Mouse (Mus musculus) cerebellum, postnatal 14 days (tissue): ENCODE measurements around the gene Slc35e2.
"Not testable (repeated sequence)": the region's sequence is repeated elsewhere in the genome, so short reads cannot be mapped to it uniquely, and the experiment has no call there.

ENCODE experiments used
- DNase-seq, 2 experiments: peaks; one replicate each; pipeline ENCODE4 v3.0.0; 2021; ENCODE audit warnings: mixed read lengths in 2 of 2

Slc35e2 gene

DNA sequence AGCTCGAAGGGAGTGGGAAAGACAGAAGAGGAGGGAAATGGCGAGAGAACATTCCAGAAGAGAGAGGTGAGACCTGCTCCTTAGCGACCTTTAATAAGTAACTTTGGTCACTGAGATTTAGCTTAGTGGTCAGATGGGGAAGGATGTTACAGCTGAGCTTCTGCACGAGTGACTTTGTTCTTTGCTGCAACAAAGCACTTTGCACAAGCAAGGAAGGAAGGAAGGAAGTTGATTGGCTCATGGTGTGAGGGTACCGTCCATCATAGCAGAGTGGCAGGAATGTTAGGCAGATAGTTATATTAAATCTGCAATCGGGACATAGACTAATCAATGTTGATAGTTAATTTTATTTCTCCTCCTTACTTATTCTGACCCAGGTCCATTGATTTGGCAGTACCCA is 29.1 kb downstream of the Slc35e2 start:
- DNase-seq = no peak

DNA sequence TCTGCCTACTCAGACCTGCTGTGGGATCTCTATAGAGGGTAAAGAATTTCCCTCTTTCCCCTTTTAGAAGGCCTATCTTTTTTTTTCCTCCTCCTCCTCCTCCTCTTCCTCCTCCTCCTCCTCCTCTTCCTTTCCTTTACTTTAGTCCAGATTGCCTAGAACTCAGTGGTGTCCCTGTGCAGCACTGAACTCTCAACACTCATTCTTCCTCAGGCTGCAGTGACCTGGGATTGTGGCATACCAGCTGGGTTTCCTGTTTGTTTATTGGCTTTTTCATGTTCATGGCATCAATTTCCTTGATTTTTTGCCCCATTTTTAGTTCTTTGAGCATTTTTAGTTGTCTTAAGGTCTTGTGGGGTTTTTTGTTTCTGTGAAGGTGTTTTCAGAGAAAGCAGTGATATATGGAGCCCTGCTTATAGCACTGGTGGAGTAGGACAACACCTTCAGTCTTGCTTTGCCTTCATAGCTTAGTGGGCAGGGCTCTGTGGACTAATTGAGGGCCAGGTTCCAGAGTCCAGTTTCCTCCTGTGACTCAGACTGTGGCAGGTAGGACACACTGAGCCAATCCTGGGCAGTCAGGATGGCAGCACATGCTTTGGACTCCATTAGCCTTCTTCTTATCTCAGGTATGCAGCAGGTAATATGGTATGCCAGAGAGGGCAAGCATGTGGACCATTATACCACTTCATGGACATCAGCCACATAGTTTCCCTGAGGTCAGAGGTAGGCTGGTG is 34.7 kb downstream of the Slc35e2 start:
- DNase-seq = no peak

DNA sequence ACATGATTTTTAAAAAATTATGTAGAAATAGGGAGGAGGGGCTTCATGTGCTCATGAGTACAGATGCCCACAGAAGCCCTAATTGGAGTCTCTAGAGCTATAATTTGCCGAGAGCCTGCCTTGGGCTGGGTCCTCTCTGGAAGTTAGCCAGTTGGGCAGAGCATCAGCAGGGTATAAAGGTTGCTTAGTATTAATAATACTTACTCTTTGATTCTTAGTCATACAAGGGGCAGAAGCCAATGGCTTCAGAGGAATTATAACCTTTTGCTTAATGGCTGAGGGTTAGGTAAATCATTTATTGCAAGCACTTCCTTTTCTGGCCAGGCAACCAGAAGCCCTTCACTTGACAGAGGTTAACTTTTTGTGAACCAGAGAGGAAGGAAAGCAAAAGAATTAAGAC is 42.3 kb downstream of the Slc35e2 start:
- no peak for DNase-seq

DNA sequence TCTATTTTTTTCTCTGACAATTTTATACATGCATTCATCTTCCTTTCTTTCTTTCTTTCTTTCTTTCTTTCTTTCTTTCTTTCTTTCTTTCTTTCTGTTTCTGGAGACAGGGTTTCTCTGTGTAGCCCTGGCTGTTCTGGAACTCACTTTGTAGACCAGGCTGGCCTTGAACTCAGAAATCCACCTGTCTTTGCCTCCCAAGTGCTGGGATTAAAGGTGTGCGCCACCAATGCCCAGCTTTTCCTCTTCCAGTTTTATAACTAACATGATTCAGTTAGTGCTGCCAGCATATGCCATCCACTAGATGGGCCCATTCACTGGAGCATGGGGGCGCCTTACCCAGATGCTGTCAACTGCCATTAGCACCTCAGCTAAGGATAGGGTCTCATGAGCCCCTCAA is 44.1 kb downstream of the Slc35e2 start, which contains the start of gene Gm10563:
TSS of gene Gm10563 (minus strand) at position 101 of the 400 bp plus-strand sequence.
- not testable (repeated sequence) for DNase-seq

DNA sequence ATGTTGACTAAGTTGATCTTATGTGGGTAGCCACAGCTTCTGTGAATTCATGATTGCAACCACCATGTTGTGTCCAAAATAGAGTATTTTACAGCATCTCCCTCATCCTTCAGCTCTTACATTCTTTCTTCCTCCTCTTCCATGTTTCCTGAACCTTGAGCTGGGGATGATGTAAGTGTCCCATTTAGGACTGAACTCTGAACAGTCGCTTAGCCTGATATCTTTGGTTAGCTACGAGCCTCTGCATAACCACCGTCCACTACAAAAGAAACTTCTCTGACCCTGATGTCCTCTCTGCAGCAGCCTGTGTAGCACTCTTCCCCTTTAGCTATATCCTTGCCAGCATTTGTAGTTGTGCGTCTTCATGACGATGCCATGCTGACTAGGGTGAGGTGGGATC is 44.5 kb downstream of the Slc35e2 start:
- no peak for DNase-seq

DNA sequence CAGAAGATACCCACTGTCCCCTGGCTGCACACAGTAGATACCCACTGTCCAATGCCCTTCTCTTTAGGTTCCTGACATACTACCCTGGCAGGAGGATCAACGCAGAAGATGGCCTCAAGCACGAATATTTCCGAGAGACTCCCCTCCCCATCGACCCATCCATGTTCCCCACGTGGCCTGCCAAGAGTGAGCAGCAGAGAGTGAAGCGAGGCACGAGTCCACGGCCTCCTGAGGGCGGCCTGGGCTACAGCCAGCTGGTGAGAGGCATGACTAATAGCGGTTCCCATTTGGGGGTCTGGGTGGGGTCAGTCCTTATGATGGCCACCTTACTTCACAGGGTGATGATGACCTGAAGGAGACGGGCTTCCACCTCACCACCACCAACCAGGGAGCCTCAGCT is 48.1 kb downstream of the Slc35e2 start:
- DNase-seq = no peak

DNA sequence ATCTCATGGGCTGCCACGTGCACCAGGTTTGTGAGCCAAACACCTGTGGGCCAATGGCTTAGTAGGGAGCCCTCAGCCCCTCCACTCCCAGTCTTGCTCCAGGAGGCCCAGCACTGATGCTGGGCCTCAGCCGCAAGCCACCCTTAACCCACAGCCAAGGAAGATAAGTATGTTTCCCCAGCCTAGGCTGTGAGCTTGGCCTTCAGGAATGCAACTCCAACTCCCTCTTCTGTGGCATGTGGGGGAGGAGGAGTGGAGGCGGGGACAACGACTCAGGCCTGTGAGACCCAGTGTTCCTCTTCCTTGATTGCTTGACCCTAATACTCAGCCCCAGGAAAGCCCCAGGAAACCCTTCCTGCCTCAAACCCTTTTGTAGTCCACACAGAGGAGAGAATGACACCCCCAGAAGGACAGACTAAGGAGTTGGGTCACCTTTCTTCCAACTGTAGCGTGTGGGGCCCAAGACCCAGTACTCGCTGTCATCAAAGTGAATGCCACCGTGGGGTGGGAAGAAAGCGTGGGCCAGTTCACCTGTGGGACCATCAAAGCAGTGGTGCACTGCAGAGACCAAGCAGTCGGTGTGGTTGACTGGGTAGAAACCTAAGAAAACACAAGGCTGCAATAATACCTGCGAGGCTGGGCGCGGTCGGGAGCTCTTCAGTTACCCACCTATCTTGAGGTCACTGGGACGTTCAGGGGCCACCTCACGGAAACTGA is 50.5 kb downstream of the Slc35e2 start:
- no peak for DNase-seq

DNA sequence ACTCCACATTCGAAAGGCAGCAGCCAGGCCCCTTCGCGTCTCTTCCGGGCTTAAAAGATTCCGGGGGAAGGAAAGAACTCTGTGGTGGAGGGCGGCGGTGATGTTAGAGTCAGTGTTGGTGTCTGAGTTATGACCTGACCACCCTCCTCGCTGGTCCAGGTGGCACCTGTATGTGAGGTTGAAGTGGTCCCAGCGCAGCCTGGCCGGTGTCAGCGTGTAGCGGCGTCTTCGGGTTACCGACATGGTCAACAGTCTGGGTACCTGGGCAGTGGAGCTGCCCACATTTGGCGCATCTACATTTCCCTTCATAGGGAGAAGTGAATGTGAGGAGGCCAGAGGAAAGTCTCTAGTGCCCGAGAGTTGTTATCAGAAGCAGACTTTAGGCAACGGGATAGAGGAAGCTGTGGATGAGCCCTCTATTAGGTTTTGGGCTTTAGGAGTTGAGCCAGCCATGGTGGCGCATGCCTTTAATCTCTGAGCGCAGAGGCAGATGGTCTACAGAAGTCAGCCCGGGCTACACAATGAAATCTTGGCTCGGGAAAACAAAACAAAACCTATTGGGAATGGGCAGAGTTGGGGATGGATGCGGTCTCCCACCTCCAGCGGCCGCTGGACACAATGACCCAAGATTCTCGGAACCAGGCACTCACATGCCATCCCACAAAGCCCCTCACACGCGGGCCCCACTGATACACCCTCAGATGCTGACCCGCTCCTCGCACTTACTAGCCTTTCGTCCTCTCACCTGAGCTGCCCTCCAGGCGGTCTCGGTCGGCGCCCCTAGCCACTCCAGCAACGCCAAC is 51.3 kb downstream of the Slc35e2 start:
- peak; percentile 53 to 68 for DNase-seq

DNA sequence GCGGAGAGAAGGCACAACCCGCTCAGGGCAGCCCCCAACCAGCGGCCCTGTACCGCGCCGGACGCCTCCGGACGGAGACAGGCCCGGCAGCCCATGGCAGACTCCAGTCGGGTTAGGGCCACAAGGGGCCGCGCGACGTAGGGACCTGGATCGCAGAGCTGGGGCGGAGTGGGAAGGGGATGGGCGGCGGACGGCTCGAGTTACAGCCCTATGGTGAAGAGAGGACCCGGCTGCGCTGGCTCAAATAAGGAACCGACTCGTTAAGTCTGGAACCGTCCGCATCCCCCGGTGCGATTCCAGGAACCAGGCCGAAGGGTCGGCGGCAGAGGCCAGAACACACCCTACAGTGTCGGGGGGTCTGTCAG is 51.9 kb downstream of the Slc35e2 start, which contains the start of gene Mmp23:
TSS of gene Mmp23 (minus strand) at position 299 of the 365 bp plus-strand sequence.
- peak in 1 of 2 experiments; percentile 72 for DNase-seq

DNA sequence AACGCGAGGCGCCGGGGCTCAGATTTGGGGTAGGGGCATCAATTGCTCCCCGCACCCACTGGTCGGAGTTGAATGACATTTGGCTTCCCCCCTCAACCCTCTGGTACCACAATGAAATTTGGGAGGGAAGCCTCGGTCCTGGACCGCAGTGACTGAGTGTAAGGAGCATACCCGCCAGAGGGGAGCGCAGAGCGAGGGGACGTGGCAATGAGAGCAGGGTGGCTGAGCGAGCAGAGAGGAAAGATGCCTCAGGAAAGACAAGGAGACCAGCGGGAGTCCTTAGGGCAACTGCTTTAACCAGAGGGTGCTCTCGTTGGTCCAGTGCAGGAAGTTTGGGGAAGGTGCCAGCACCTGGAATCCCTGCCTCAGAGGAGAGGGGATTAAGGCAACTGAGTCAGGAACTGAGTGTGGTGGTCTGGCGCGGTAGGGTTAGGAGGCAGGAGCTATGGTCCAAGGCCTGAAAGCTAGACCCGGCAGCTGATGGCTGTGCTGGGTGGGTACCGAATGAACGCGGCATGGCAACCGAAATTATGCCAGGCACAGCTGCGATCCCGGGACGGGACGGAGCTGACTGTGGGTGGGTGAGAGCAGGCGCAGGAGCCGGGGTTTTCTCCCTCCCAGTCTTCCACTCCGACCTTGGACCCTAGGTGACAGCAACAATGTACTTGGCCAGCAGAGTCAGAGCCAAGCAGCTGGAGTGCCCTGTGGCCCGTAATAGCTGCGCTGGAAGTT is 52.4 kb downstream of the Slc35e2 start:
- peak; percentile 68 to 72 for DNase-seq

DNA sequence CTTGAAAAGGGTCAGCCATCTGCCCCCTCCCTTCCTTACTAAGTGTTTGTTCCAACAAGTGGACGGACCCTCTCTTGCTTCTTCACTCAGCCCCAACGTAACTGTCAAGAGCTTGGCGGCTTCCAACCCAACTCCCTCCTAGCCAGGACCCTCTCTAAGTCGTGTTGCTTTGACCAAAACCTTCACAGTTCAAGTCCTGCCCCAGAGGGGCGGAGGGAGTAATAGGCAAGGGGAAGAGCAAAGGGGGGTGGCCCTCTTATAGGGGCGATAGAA is 52.9 kb downstream of the Slc35e2 start:
- DNase-seq = no peak

DNA sequence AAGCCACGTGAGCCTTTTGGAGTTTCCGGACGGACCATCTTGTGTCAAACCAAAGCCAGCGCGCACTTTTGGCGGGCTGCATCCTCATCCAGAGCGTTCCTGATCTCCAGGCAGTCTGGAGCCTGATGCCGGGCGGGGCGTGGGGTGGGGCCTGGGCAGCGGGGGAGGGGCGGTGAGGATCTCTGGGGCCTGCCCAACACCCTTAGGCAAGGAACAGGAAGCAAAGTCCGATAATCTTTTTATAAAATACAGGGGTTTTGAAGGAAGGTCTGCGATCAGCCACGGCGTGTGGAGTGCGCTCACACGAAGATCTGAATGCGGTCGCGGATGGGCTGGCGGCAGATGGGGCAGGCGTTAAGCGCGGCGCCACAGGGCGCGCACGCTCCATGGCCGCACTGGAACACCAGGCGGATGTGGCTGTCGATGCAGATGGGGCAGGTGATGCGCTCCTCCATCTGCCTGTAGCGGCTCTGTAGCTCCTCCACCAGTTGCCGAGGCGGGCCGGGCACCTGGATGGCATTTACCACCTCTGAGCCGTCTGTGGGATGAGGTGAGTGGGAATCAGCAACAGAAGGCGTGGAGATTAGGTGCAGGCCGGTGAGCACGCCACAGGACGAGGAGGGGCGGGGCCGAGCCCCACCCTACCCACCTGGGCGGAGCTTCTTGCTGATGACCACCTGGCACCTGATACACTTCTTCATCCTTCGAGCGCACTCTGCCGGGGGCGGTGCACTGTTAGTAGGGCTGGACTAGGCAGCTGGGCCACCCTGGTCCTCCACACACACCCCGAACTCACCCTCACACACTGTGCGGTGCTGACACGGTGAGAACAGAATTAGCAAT is 53.5 kb downstream of the Slc35e2 start:
- peak; percentile 69 to 75 for DNase-seq

DNA sequence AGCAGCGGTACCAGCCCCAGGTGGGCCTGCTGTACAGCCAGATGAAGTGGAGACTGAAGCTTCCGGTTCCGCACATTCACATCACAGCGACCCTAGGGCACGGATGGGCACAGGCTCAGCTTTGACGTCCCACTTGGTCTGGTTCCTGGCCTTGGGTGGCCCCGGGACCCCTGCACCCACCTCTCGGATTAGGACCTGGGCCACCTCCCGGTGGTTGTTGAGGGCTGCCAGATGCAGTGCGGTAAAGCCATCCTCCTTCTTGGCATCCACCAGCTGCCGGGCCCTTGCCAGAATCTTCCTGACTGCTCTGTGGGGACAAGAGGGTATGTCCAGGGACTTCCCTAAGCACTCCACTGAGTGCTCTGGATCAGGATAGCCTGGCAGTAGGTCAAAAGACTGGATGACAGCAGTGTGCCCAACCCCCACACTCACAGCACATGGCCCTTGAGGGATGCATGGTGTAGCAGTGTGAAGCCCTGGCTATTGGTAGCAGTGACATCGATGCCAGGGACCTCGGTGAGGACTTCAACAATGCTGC is 55.1 kb downstream of the Slc35e2 start:
- DNase-seq = peak; percentile 31 to 51

DNA sequence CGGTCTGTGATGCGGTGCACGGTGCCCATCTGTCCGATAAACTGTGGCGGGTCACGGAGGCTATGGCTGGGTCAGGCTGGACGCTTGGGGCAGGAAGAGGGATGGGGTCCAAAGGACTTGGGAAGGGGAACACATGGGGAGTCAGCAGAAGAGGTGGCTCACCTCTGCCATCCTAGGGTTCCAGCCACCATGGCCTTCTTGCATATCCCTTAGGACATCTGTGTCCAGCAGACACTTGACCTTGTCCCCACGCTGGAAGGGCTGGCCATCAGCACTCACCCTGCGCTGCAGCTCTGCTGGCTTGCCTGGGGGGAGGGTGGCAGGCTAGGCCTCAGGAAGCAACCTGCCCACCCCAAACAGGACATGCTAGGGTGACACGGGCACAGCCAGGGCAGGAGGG is 57.7 kb downstream of the Slc35e2 start:
- no peak for DNase-seq

DNA sequence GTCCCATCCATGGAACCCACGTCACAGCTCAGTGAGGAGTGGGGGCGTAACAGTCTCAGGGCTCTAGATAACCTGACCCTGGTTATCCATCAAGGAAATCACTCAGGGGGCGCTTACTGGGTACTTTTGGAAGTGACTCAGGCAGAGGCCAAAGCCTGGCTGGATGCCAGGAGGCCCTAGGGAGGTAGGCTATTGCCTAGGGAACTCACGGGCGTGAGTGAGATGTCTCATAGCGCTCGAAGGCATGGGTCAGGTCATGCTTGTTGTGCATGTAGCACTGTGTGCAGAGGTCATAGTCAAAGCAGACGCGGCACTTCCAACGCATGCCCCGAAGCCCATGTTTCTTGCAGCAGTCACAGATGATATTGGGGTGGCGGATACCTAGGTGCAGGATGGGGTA is 59.4 kb downstream of the Slc35e2 start:
- DNase-seq = peak in 1 of 2 experiments; percentile 32

DNA sequence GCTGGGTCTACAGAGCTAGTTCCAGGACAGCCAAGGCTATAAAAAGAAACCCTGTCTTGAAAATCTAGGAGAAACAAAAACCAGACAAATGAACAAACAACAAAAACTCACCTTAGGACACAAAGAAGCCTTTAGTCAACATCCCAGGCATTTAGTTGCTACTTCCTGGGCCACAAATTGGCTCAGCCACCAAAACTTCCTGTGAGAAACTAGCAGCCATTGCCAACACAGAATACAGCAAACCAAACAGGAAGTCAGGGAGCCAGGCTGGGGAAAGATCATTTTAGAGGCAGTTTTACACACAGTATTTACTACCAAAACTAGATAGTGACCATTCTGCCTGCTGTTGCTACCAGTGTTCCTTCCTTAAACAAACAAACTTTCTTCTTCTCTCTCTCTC is 65.7 kb downstream of the Slc35e2 start:
- no peak for DNase-seq

DNA sequence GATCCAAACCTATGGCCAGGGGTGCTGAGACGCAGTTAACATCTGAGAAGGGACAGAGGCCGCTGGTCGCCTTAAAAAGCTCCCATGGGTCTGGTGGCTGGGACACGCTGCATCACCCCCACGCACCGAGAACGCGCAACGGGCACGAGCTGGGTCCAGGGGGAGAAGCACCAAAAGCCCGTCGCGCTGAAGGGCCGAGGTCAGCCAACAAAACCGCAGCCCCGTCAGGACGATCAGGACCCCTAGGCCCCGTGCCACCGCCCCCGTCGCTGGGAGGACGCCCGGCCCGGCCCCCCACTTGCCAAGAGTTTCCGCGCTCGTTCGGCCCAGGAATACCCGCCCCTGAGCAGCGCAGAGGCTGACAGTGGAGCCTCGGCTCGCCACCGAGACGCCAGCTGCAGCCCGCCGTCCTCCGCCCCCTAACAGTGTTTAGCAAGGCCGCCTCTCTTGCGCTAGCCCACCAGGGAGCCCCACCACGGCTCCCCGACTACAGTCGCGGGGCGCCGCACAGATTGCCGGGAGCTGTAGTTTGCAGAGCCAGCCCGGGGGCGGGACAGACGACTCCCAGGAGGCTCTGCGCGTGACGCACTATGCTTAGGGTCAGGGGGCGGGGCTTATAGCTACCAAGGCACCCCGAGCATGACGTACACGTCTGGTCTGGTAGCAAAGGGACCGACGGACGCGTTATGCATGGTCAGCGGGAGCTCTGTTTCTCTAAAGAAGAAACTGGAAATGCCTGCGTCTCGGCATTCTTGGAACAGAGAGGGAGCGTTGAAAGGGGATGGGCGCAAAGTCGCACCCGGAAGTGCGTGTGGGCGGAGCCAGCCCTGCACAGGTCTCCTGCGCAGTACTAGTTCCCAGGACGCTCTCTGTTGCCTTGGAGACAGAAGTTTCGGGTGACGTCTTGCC is 67.7 kb downstream of the Slc35e2 start, which contains the start of gene Mib2:
TSS of gene Mib2 (minus strand) at position 510 of the 909 bp plus-strand sequence.
- peak; percentile 98 for DNase-seq

DNA sequence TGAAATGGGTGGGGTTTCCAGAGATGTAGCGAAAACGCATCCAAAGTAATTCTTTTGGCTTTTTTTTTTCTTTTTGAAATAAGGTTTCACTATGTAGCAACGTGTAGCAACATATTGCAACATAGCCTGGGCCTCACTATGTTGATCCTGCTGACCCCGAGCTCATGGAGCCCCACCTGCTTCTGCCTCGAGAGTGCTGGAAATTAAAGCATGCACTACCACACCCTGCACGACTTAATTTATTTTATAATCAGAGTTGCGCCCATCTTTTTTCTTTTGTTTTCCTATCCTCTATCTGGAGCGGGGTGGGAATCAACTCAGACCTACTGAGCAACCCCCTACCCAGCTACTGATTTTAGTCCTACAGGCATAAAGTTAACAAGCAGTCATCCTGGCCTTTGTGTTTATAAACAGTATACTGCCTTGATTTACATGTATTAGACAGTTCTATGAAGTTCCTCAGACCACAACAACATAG is 68.4 kb downstream of the Slc35e2 start:
- DNase-seq = no peak

DNA sequence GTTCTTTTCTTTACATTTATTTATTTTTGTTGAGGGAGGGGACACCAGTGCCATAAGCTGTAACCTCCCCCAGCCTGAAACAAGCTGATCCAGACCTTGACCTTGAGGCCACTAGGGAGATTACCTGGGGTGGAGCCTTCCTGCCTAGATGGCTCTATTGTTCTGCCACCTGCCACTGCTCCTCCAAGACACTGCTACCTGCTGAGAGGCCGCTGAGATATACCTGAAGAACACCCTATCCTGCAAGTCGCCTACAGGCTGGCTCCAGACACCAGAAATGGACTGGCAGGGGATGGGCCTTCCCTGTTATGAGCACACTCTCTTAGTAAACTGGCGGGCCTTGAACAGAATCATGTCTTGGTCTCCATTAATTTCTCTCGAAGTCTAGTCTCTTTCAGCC is 69.0 kb downstream of the Slc35e2 start:
- DNase-seq = not testable (repeated sequence)

DNA sequence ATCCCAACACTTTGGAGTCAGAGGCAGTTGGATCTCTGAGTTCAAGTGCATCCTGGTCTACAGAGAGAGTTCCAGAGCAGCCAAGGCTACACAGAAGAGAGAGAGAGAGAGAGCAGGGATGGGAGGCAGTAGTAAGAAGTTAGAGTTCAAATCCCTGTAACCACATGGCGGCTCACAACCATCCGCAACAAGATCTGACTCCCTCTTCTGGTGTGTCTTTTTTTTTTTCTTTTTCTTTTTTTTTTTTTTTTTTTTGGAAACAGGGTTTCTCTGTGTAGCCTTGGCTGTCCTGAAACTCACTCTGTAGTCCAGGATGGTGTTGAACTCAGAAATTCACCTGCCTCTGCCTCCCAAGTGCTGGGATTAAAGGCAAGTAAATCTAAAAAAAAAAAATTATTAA is 70.9 kb downstream of the Slc35e2 start:
- DNase-seq = no peak
